Mouse (Mus musculus): ENCODE data around the gene Ngrn.

Gene Ngrn

DNA sequence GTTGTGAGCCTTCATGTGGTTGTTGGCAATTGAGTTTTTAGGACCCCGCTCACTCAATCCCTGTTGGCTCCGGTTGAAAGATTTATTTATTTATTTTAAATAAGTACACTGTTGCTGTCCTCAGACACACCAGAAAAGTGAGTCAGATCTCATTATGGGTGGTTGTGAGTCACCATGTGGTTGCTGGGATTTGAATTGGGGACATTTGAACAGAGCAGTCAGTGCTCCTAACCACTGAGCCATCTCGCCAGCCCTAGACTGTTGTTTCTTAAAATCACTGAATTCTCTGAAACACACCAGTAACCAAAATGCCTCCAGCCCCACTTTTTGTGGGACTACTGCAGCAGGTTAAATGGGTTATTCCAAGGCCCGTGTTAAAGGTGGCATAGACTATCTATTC lies 37.7 kb downstream of the Ngrn start:
- no peak for ATAC-seq (ENCODE audit: insufficient number of reproducible peaks, low FRiP score, low TSS enrichment)

DNA sequence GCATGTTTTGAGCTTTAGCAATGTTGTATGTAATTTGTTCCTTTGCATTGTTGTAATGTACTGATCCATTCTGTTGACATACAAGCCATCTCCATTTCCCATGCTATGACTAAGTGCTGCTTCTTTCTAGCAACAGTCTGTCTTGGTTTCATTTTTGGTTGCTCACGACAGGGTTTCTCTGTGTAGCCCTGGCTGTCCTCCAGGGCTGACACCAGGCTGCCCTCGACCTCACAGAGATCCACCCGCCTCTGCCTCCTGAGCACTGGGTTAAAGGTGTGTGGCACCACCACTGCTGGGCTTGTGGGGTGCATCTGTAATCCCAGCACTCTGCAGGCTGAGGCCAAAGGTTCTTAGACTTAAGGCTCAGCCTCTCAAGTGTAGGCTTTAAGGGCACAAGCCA lies 38.6 kb downstream of the Ngrn start:
- ATAC-seq (ENCODE audit: insufficient number of reproducible peaks, low FRiP score, low TSS enrichment), result no peak

DNA sequence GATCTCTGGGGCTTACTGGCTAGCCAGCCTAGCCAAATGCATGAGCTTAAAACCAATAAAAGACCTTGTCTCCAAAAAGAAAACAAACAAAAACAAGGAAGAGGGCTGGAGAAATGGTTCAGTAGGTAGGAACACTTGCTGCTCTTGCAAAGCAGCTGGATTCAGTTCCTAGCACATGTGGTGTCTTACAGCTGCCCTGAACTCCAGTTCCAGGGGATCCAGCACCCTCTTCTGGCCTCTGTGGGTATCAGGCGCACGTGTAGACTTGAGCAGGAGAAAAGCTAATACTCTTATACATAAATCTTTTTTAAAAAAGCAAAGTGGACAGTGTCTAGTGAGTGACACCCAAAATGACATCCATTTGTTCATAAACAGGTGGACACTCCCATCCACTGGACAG lies 40.5 kb downstream of the Ngrn start:
- no peak for ATAC-seq (ENCODE audit: insufficient number of reproducible peaks, low FRiP score, low TSS enrichment)

- no peak for ATAC-seq (ENCODE audit: insufficient number of reproducible peaks, low FRiP score, low TSS enrichment)
Observed at GRCm38 (mm10) chr7:80307766-80308165, 46.8 kb downstream of the Ngrn start.

- no peak for ATAC-seq (ENCODE audit: insufficient number of reproducible peaks, low FRiP score, low TSS enrichment)
Observed at GRCm38 (mm10) chr7:80310771-80311170, 49.8 kb downstream of the Ngrn start.

Measured in cerebellum, adult (tissue).